Mouse (Mus musculus): Measurements from ENCODE around the gene Ube3c. TPM values are rescaled to one million over a fixed set of nuclear protein-coding genes. Genes with fewer than 3 reads are reported as not detected.
"Not testable (repeated sequence)": the region's sequence is repeated elsewhere in the genome, so short reads cannot be mapped to it uniquely, and the experiment has no call there.

The Ube3c gene
- 33.4 and 47.7 TPM in 2 replicates for total RNA-seq (2017)

DNA sequence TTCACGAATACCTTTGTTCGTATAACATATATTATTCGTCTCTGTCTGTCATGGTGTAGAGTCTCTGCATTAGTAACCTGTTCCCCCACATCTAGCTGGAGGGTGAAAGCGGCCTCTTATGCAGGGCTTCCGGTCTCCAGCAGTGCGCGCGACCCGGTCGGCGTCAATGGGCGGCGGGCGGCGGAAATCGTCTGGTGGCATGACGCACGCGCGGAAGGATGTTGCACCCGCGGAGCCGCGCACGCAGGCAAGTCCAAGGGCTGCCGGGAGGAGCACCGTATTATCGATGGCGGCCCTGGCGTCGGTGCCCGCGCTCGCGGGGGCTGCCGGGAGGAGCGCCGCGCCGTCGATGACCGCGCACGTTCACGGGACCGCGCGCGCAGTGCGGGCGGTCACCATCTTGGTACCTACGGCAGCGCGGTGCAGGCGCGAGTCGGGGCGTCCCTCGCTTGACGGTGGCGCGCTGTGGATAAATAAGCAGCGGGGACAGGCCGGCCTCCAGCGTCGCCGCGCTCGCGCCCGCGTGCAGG, at the start of gene Ube3c:
TSS of gene Ube3c (plus strand) at position 395 of the 530 bp plus-strand sequence.
- peak; percentile 95 for ATAC-seq (replicated peaks; ENCODE audit: low read depth, poor library complexity, severe bottlenecking)

DNA sequence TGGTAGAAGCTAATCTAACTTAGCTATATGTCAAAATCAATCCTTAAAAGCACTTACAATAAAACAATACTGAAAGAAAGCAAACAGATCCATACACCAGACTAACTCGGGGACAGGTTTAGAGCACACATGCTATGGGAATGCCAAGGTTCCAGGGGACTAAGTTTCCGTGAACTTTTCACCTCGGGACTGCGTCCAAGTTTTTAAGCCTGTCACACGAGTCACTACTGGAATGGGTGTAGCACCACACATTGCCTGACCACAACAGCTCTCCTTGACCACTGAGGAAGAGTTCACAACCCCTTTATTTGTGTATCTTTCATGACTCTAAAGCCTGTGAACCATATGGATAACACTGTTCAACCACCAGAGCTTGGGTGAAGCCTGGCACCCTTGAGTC, 8.9 kb upstream of the Ube3c start:
- no peak for ATAC-seq (replicated peaks; ENCODE audit: low read depth, poor library complexity, severe bottlenecking)

- no peak for ATAC-seq (replicated peaks; ENCODE audit: low read depth, poor library complexity, severe bottlenecking)
Observed at GRCm38 (mm10) chr5:29560667-29561066, 8.4 kb upstream of the Ube3c start.

- ATAC-seq (replicated peaks; ENCODE audit: low read depth, poor library complexity, severe bottlenecking), result peak; percentile 52
Observed at GRCm38 (mm10) chr5:29569378-29570280, 587 bp downstream of the Ube3c start.

DNA sequence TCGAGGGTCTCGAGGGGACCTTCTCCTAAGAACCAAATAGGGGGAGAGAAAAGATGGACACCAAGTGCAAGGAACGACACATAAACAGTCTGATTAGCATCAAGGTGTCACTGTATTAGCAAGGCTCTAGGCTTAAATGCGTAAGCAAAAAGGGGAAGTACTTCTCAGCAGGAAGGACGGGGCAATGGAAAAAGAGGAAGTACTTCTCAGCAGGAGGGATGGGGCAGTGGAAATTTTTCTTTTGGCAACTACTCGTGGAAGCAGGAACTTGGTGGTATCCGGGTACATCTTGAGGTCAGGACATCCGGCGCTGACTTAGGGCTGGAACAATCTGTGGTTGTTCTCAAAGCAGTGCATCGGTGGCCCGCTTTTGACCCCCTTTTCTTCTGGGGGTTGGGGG, 5.2 kb downstream of the Ube3c start:
- ATAC-seq (replicated peaks; ENCODE audit: low read depth, poor library complexity, severe bottlenecking), result not testable (repeated sequence)

DNA sequence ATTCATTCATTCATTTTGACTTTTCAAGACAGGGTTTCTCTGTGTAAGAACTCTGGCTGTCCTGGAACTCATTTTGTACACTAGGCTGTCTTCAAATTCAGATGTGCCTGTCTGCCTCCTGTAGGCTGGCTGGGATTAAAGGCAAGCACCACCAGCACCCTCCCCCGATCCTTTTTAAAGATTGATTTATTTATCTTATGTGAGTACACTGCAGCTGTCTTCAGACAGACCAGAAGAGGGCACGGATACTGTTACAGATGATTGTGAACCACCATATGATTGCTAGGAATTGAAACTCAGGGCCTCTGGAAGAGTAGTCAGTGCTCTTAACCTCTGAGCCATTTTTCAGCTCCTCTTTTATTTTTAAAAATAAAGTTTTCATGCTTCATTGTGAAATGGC, 6.0 kb downstream of the Ube3c start:
- no peak for ATAC-seq (replicated peaks; ENCODE audit: low read depth, poor library complexity, severe bottlenecking)

GRCm38 (mm10) chr5:29577795-29578631, 9.0 kb downstream of the Ube3c start:
- no peak for ATAC-seq (replicated peaks; ENCODE audit: low read depth, poor library complexity, severe bottlenecking)

- ATAC-seq (replicated peaks; ENCODE audit: low read depth, poor library complexity, severe bottlenecking), result no peak
Observed at GRCm38 (mm10) chr5:29583880-29584595, 15.0 kb downstream of the Ube3c start.

DNA sequence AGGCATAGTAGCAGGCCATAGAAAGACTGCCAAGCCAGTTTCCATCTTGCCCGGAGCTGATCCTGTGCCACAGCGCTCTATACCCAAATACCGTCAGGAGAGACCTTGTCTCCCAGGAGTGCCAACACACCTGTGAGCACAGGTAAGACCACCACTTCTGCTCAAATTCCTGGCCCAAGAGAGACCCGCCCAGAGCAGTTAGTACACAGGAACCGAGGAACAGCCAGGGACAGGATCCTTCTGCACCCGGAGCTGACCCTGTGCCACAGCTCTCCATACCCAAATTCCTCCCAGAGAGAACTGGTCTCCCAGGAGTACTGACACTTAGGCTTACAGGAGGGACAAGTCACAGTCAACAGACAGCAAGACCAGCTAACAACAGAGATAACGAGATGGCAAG, 23.1 kb downstream of the Ube3c start:
- not testable (repeated sequence) for ATAC-seq (replicated peaks; ENCODE audit: low read depth, poor library complexity, severe bottlenecking)

DNA sequence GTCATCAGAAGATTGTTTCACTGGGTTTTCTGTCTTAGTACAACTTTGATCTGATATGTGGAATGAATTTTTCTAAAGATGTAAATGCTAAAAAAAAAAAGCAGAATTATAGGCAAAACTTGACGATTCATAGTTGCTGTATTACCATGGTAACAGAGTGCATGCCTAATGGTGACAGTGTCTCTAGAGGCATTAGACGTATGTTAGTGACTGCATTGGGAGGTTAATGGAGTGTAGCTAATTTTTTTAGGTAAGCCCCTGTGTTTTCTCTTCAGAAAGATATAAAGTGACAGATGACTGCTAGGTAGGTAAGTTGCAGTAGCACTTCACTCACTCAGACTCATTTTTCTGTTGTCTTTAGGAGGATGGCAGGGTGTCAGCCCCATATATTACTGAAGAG, 37.5 kb downstream of the Ube3c start:
- no peak for ATAC-seq (replicated peaks; ENCODE audit: low read depth, poor library complexity, severe bottlenecking)

DNA sequence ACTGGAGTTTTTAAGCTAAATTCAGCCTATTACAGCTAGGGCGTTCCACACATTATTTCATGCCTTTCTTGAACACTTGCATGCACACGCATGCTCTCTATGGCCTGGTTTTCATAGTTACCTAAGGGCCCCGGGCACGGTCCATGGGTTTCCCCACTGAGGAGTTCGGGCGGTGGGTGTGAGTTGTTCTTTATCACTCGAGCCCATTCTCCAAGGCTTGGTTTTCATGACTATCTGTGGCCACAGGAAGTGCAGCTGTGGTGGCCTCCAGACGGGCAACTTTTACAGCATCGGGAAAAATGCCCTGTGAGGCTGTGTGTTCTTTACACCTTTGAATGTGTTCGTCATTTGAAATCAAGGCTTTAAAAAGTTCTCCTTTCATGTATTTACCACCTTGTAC, 56.6 kb downstream of the Ube3c start:
- no peak for ATAC-seq (replicated peaks; ENCODE audit: low read depth, poor library complexity, severe bottlenecking)

DNA sequence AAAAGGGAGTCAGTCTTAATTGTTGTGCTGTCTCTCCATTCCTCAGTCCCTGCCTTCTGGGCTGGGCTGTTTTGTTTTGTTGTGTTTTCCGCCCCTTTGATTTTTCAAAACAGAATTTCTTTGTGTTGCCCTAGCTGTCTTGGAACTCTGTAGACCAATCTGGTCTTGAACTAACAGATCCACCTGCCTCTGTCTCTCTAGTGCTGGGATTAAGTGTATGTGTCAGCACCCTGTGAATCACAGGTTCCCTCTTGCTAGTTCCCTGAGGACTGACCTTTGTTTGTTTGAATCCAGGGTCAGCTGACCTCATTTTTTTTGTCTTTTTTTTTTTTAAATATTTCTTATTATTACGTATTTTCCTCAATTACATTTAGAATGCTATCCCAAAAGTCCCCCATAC, 60.9 kb downstream of the Ube3c start:
- ATAC-seq (replicated peaks; ENCODE audit: low read depth, poor library complexity, severe bottlenecking), result no peak

- ATAC-seq (replicated peaks; ENCODE audit: low read depth, poor library complexity, severe bottlenecking), result no peak
Observed at GRCm38 (mm10) chr5:29631711-29632110, 62.7 kb downstream of the Ube3c start.

- no peak; the same call in 1 of the 2 replicates for ATAC-seq (replicated peaks; ENCODE audit: low read depth, poor library complexity, severe bottlenecking)
Observed at GRCm38 (mm10) chr5:29636298-29636697, 67.3 kb downstream of the Ube3c start.

DNA sequence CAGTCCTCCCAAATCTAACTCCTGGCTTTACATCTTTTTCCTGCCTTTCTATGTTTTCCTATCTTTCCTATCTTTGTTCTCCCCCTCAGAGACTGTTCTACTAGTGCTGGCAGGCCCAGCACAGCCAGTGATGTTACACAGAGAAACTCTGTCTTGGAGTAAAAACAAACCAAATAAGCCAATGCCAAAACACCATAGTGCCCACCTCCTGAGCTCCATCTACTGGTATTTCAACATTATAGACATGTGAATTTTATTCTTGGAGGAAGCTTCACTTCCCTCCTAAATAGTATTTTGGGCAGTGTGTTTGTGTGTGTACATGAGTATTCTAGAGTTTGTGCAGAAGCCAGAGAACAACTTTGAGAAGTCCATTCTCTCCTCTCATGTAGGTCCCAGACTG, 67.8 kb downstream of the Ube3c start:
- no peak for ATAC-seq (replicated peaks; ENCODE audit: low read depth, poor library complexity, severe bottlenecking)

- ATAC-seq (replicated peaks; ENCODE audit: low read depth, poor library complexity, severe bottlenecking), result no peak
Observed at GRCm38 (mm10) chr5:29641124-29641884, 72.3 kb downstream of the Ube3c start.

GRCm38 (mm10) chr5:29651696-29652095, 82.7 kb downstream of the Ube3c start:
- no peak for ATAC-seq (replicated peaks; ENCODE audit: low read depth, poor library complexity, severe bottlenecking)

DNA sequence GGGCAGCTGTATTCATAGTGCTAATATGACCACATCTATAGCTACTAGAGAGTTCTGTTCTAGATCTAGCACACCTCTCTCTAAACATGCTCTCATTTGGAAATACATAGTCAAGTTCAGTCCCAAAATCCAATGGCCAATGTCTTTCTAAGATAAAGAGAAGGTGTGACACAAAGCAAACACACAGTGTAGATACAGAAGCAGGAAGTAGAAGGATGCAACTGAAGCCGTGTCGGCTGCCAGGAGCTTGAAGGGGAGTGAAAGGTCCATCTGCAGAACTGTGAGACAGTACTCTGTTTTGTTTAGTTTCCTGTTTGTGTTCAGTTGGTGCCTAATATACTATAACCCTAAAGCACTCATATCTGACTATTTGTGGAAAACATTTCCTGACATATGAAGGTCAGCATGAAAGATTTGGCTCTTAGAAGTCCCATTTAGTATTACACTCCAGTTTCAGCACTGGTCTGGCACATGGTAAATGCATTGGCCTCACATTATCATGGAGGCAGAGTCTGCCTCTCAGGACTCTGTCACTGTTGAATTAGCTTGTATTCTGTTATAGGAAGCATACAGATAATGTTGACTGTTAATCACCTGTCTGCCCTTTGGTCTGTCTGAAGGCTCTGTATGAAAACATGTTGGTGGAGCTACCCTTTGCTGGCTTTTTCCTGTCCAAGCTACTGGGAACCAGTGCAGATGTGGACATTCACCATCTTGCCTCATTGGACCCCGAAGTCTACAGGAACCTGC, 88.7 kb downstream of the Ube3c start:
- no peak for ATAC-seq (replicated peaks; ENCODE audit: low read depth, poor library complexity, severe bottlenecking)

DNA sequence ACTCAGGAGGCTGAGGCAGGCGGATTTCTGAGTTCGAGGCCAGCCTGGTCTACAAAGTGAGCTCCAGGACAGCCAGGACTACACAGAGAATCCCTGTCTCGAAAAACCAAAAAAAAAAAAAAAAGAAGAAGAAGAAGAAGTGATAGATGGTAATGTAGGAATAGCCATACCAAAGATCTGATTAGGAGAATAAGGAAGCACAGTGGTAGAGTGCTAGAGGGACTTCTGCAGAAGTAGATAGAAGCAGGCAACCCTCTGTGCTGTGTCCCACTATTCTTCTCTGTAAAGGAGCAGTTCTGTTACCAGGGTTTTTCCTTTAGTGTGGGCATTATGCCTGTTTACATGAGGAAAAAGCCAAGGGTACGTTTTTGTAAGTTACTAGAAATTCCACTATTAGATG, 92.2 kb downstream of the Ube3c start:
- not testable (repeated sequence) for ATAC-seq (replicated peaks; ENCODE audit: low read depth, poor library complexity, severe bottlenecking)
